Mouse (Mus musculus) megakaryocyte, embryonic 14.5 days (primary cell): ENCODE results near the gene Sorl1. TPM values are rescaled to one million over a fixed set of nuclear protein-coding genes. Genes with fewer than 3 reads are reported as not detected.

Experiments
- H3K27me3 ChIP-seq: replicated peaks from 2 replicates; pipeline ENCODE3; 2012; ENCODE audit warnings: inconsistent platforms
- H3K36me3 ChIP-seq: replicated peaks from 2 replicates; pipeline ENCODE3; 2012; ENCODE audit warnings: low read length, inconsistent platforms, mixed read lengths
- H3K4me1 ChIP-seq: 2 replicates; pipeline ENCODE4 v1.6.1; 2012; ENCODE audit warnings: inconsistent platforms
- H3K4me3 ChIP-seq: replicated peaks from 2 replicates; pipeline ENCODE3; 2012; ENCODE audit warnings: moderate library complexity, mild to moderate bottlenecking, inconsistent platforms
- H3K9me3 ChIP-seq: 2 replicates; pipeline ENCODE4 v1.6.1; 2012; ENCODE audit warnings: inconsistent platforms
- FLI1 ChIP-seq: IDR thresholded peaks from 2 replicates; pipeline ENCODE4 v1.6.1; 2012; ENCODE audit warnings: low read length, inconsistent platforms, mixed read lengths
- GATA1 ChIP-seq: IDR thresholded peaks from 3 replicates; pipeline ENCODE4 v1.6.1; 2012; ENCODE audit warnings: mixed read lengths, low read length, inconsistent platforms, borderline replicate concordance
- polyA plus RNA-seq: library from polyadenylated mRNA; stranded (reverse); fragments of >175 nt; gene quantifications from 2 replicates; pipeline ENCODE4 v1.2.3, GENCODE M21; 2012; ENCODE audit warnings: low replicate concordance; ENCODE audit not compliant: insufficient read depth

The Sorl1 gene
- polyA plus RNA-seq, 1 experiment, result 0.28 TPM

DNA sequence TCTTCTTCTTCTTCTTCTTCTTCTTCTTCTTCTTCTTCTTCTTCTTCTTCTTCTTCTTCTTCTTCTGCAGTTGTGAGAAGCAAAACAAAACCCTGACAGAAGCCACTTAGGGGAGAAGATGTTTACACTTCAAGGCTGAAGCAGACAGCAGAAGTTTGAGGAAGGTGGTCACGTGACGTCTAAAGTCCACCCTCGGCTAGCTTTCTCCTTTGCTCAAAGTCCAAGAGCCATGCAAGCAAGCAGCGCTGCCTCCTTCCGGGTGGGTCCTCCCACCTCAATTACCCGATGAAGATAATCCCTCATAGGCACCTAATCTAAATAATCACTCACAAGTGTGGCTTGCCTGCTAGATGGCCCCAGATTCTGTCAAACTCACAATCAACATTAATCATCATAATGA lies 30.6 kb upstream of the Sorl1 start:
- H3K36me3 ChIP-seq, result no peaks in the 10 kb centered on the region
- peaks cover 3% of the 10 kb centered on the region; the same call in 1 of the 2 replicates for H3K9me3 ChIP-seq
- no peaks in the 10 kb centered on the region for H3K27me3 ChIP-seq
- H3K4me3 ChIP-seq, result no peak overlapping the region
- no peaks in the 10 kb centered on the region for H3K4me1 ChIP-seq
- TF ChIP-seq GATA1, result no peak

DNA sequence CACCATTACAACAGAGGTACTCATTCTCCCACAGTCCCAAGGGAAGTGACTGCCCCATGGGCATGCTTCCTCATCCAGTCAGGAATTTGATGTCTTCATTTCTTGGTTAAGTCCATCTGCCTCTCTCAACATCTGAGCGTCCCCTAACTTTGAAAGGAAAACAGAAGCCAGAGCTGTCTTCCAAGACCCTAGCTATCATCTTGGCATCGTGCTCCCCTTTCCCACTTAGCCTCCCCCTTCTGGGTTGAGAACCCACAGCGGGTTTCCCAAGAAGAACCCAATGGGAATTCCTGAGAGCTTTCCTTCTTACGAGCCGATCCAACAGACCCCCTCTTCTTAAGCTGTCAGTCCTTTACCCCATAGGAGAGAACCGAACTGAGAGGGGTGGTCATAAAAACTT lies 24.7 kb upstream of the Sorl1 start:
- no peaks in the 10 kb centered on the region for H3K27me3 ChIP-seq
- peaks cover 3% of the 10 kb centered on the region; the same call in 1 of the 2 replicates for H3K9me3 ChIP-seq
- no peaks in the 10 kb centered on the region for H3K4me1 ChIP-seq
- H3K36me3 ChIP-seq, result no peaks in the 10 kb centered on the region
- no peak overlapping the region for H3K4me3 ChIP-seq
- no peak for TF ChIP-seq GATA1
- TF ChIP-seq FLI1, result no peak

- Histone ChIP-seq H3K4me1 (no peaks in the 10 kb centered on the region), H3K36me3 (no peaks in the 10 kb centered on the region), H3K9me3 (no peaks in the 10 kb centered on the region), H3K27me3 (no peaks in the 10 kb centered on the region), H3K4me3 (no peak overlapping the region)
- TF ChIP-seq FLI1, result no peak
- no peak for TF ChIP-seq GATA1
Measured at GRCm38 (mm10) chr9:42148036-42148435, 23.9 kb upstream of the Sorl1 start.

- Histone ChIP-seq H3K9me3 (no peaks in the 10 kb centered on the region), H3K36me3 (no peaks in the 10 kb centered on the region), H3K4me1 (no peaks in the 10 kb centered on the region), H3K27me3 (no peaks in the 10 kb centered on the region), H3K4me3 (no peak overlapping the region)
- TF ChIP-seq GATA1 (no peak), FLI1 (no peak)
Measured at GRCm38 (mm10) chr9:42146463-42146862, 22.4 kb upstream of the Sorl1 start.

- Histone ChIP-seq H3K4me1 (no peaks in the 10 kb centered on the region), H3K36me3 (no peaks in the 10 kb centered on the region), H3K27me3 (no peaks in the 10 kb centered on the region), H3K9me3 (peaks cover 11% of the 10 kb centered on the region), H3K4me3 (no peak overlapping the region)
- TF ChIP-seq GATA1, result no peak
- no peak for TF ChIP-seq FLI1
Measured at GRCm38 (mm10) chr9:42141549-42142210, 17.6 kb upstream of the Sorl1 start.

DNA sequence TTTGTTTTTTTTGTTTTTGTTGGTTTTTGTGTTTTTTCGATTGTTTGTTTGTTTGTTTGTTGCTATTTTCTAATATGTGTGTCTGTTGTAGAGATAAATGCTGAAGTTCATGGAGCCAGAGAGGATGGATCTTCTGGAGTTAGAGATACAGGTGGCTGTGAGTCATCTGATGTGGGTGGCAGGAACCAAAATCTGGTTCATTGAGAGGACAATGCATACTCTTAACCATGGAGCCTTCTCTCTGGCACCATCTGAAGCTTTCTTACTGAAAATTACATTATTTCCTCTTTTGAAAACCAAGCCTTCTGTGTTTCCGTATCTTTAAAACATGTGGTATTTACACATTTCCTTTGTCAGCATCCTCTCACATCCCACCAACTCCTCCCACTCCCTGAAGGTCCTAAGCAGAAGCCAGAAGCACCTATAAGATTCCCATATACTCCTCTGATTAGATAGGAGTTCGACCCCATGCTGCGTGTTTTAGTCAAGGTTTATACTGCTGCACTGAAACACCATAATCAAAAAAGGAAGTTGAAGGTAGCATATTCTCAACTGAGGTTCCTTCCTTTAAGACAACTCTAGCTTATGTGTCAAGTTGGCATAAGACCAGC lies 14.3 kb upstream of the Sorl1 start:
- Histone ChIP-seq H3K4me3 (no peak overlapping the region), H3K9me3 (peaks cover 11% of the 10 kb centered on the region), H3K4me1 (no peaks in the 10 kb centered on the region), H3K27me3 (no peaks in the 10 kb centered on the region), H3K36me3 (no peaks in the 10 kb centered on the region)
- no peak for TF ChIP-seq GATA1
- TF ChIP-seq FLI1, result no peak

DNA sequence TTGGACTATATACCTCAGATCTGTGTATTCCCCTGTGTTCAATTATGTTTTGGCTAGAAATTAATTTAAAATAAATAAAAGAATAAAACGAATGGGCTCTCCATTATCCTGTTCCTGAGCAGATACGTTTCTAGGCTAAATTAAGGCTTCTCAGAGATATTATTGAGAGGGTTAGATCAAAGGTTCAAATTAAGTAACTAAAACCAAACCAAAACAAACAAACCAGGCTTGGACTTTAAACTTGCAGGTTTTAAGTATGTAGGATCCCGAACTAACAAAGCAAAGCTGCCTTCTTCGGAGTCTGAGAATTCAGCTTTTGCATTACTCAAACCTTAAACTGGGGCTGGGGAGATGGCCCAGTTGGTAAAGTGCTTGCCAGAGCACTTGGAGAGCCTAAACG lies 13.5 kb upstream of the Sorl1 start:
- TF ChIP-seq FLI1 (no peak), GATA1 (no peak)
- no peaks in the 10 kb centered on the region for H3K36me3 ChIP-seq
- peaks cover 11% of the 10 kb centered on the region for H3K9me3 ChIP-seq
- H3K4me3 ChIP-seq, result no peak overlapping the region
- H3K4me1 ChIP-seq, result no peaks in the 10 kb centered on the region
- no peaks in the 10 kb centered on the region for H3K27me3 ChIP-seq

DNA sequence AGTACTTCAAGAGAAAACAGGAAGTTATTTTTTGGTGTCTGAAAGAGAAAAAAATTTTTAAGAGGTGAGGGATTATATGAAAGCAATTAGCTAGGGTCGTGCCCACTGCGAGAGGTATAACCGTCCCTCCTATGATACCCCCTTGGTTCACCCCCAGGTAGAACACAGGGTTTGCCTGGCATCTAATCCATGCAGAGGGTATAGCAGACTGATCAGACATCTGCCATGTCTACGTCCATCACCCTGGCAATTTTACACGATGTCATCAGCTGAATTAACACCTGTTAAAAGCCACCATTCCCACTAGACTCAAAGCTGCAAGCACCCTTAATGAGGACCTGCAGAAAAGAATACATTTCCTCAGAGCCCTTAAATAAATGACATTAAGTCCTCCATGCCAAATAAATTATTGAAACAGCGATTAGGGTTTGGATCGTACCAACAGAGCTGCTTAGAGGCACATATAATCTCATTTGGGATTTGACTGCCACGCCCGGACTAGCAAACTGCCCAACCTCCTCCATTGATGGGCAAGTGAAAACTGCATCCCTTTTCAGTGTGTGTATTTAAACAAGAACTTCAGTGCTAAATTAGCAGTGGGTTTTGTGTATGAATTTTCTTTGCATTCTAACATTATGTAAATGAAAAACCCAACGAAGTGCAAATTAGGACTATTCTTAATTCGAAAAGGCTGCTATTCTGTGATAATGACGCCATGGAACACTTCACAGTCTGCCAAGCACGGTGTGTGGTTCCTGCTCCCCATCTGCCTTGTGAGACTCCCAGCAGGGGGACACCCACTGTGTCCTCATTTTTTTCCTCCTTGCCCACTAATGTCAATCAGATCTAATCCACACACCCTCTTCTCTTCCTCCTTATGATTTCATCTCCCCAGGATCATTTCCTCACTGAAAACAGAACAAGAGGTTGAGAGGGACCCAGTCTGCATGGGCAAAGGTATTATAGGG lies 7.0 kb upstream of the Sorl1 start:
- Histone ChIP-seq H3K9me3 (no peaks in the 10 kb centered on the region), H3K4me3 (no peak overlapping the region), H3K4me1 (no peaks in the 10 kb centered on the region), H3K27me3 (peaks cover 7% of the 10 kb centered on the region), H3K36me3 (no peaks in the 10 kb centered on the region)
- TF ChIP-seq GATA1 (no peak), FLI1 (no peak)

GRCm38 (mm10) chr9:42127983-42128382 lies 3.9 kb upstream of the Sorl1 start:
- Histone ChIP-seq H3K36me3 (no peaks in the 10 kb centered on the region), H3K9me3 (no peaks in the 10 kb centered on the region), H3K27me3 (peaks cover 36% of the 10 kb centered on the region), H3K4me3 (no peak overlapping the region), H3K4me1 (peaks cover 10% of the 10 kb centered on the region)
- TF ChIP-seq FLI1 (no peak), GATA1 (no peak)
